Mouse (Mus musculus) embryonic fibroblast, embryonic 13.5 days (primary cell): ENCODE measurements around the gene Slc39a13.

Experiments
- CTCF ChIP-seq: IDR thresholded peaks from 2 replicates; pipeline ENCODE4 v1.5.1; 2011; ENCODE audit warnings: mild to moderate bottlenecking, control low read depth, low read length, moderate library complexity, borderline replicate concordance; ENCODE audit not compliant: insufficient read depth
- POLR2A ChIP-seq: IDR thresholded peaks from 2 replicates; pipeline ENCODE4 v1.6.1; 2011; ENCODE audit warnings: low read depth, mild to moderate bottlenecking, control low read depth, low read length, moderate library complexity

DNA sequence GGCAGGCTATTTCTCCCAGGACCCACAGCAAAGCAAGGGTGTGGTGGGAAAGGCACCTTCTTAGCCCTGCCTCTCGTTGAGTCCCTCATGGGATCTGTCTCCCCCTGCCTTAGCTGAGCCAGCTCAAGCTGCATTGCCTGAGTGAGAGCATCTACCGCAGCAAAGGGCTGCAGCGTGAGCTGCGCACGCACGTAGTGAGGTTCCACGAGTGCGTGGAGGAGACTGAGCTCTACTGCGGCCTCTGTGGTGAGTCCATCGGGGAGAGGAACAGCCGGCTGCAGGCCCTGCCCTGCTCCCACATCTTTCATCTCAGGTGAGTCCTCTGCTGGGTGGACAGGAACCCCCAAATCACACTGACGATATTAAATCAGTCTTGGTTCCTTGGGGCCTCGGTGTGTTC is 25.5 kb downstream of the Slc39a13 start:
- TF ChIP-seq CTCF (no peak), POLR2A (no peak)
